Mouse (Mus musculus) spleen, postnatal 14 days (tissue): ENCODE data around the gene A830005F24Rik.
A peak's percentile ranks its signal among the peaks of the same experiment; 100 is the strongest.

Source experiments
- DNase-seq, 2 experiments: peaks; one replicate each; pipeline ENCODE4 v3.0.0; 2021 to 2022; ENCODE audit warnings: low spot score in 2 of 2

A830005F24Rik gene

GRCm38 (mm10) chr13:48544867-48545266, 31.5 kb downstream of the A830005F24Rik start:
- DNase-seq, result no peak

GRCm38 (mm10) chr13:48545476-48546281, 32.3 kb downstream of the A830005F24Rik start:
- DNase-seq, result peak; percentile 88 to 93

DNA sequence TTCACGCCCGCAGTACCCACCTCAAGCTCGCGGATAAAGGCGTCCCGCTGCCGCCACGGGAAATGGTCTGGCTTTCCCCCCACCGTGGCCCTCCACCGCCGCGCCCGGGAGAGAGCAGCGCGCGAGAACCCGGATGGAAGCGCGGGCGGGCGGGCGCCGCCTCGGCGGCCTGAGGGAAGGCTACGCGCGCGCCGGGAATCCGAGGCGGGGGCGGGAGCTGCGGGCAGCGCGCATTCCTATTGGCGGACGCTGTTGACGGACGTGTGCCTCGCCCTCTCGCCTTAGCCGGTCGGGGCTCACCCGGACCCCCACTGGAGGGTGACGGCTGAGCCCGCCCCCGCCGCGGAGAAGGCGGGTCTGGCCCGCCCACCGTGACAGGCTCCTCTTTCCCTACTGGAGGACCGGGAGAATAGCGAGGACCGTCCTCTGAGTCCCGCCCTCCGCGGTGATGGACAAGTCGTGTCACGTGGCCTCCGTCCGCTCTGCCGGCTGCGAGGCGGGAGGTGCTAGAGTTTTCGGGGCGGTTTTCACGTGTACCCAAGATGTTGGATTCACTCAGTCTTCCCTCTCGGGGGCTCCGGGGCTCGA, 33.1 kb downstream of the A830005F24Rik start:
- peak; percentile 98 for DNase-seq

DNA sequence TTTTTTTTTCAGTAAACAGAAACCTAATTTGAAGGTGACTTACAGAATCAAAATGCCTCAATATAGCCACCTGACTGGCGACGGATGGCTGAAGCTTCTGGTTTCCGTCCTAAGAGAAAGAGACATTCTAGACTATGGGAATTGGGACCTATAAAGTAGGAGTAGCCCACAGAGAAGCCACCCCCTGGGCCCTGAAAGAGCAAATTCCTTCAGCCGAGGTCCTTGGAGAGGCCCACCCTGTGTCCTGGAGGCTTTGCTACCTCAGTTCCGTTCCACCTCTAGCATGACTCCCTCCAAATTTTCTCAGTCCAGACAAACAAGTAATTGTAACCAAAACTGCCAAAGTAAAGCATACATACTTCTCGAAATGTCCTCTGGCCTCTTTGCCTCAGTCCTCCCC, 34.3 kb downstream of the A830005F24Rik start:
- no peak for DNase-seq

- DNase-seq, result no peak
Observed at GRCm38 (mm10) chr13:48548296-48548695, 34.9 kb downstream of the A830005F24Rik start.

- peak in 1 of 2 experiments; percentile 15 for DNase-seq
Observed at GRCm38 (mm10) chr13:48552181-48553090, 39.1 kb downstream of the A830005F24Rik start.

GRCm38 (mm10) chr13:48553511-48553910, 40.1 kb downstream of the A830005F24Rik start:
- no peak for DNase-seq

DNA sequence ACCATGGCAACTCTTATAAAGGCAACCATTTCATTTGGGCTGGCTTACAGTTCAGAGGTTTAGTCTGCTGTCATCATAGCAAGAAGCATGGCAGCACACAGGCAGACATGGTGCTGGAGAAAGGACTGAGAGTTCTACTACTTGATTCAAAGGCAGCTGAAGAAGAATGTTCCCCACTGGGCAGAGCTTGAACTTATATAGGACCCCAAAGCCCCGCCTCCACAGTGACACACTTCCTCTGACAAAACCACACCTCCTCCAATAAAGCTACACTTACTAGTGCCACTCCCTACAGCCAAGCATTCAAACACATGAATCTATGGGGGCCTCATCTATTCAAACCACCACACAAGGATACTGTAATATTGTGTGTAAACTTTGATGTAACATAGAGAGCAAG, 41.2 kb downstream of the A830005F24Rik start:
- no peak for DNase-seq

DNA sequence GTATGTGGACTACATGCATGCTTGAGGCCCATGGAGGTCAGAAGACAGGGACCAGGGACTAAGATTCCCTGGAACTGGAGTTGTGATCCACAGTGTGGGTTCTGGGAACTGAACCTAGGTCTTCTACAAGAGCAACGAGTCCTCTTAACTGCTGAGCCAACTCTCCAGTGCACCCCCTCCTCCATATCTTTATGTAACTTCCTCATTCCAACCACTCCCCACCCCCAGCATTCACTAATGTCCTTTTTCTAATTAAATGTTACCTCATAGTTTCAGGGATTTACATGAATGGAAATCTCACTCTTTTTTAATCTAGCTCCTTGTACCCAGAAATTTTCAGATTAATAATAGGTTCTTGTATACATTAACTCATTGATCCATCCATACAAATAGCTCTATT, 42.6 kb downstream of the A830005F24Rik start:
- no peak for DNase-seq

GRCm38 (mm10) chr13:48561481-48561880, 48.1 kb downstream of the A830005F24Rik start:
- DNase-seq, result no peak

DNA sequence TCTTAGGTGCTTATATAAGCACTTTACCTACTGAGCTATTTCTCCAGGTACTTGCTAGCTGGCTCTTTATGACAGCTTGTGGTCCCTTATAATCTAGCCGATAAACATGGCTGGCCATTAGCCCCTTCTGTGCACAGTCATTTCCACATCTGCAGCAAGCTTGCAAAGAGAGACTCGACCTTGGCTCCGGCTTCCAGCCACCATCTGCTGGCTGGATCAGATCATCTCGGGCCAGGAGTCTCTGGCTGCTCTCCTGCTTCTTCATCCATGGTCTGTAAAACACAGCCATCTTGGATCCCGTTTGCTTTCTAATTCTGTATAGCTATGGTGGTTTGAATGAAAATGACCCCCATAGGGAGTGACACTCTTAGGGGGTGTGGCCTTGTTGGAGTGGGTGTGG, 49.0 kb downstream of the A830005F24Rik start:
- no peak for DNase-seq
